Mouse (Mus musculus) liver, embryonic 14.5 days (tissue): ENCODE data around the gene Sgca. TPM values are rescaled to one million over a fixed set of nuclear protein-coding genes. Genes with fewer than 3 reads are reported as not detected.
A peak's percentile ranks its signal among the peaks of the same experiment; 100 is the strongest.

ENCODE experiments used
- ATAC-seq: fragments of 200-750 bp; cut with Nextera tagmentation; 2 replicates; pipeline ENCODE4 v1.8.0; 2017; ENCODE audit warnings: moderate number of reproducible peaks, mild to moderate bottlenecking, moderate library complexity; ENCODE audit not compliant: insufficient read depth
- DNase-seq, 3 experiments: peaks; one replicate each; pipeline ENCODE4 v3.0.0-alpha.2; 2012 to 2013; ENCODE audit warnings: low read depth in 3 of 3, low spot score in 3 of 3
- H3K27ac ChIP-seq: fragments of 300-500 bp; sonication (generic); 2 replicates; pipeline ENCODE4 v1.5.1; 2014; ENCODE audit warnings: moderate library complexity, mild to moderate bottlenecking, control low read depth, inconsistent platforms
- H3K27me3 ChIP-seq: fragments of 300-500 bp; sonication (generic); 2 replicates; pipeline ENCODE4 v1.6.1; 2014; ENCODE audit warnings: mild to moderate bottlenecking, low read length, moderate library complexity; ENCODE audit not compliant: control insufficient read depth, insufficient read depth
- H3K36me3 ChIP-seq: fragments of 300-500 bp; sonication (generic); replicated peaks from 2 replicates; pipeline ENCODE4 v1.6.1; 2014; ENCODE audit warnings: low read depth; ENCODE audit not compliant: control insufficient read depth, insufficient read depth
- H3K4me1 ChIP-seq, 2 experiments: fragments of 200-500 bp in 1 of 2; fragments of 300-500 bp in 1 of 2; sonication (generic) in 1 of 2; replicated peaks; 2 replicates each; pipeline ENCODE4 v1.6.1; 2012 to 2014; ENCODE audit warnings: antibody characterized with exemption in 1 of 2, inconsistent platforms in 1 of 2, low read length in 1 of 2; ENCODE audit not compliant: control insufficient read depth in 2 of 2, insufficient read depth in 2 of 2
- H3K4me2 ChIP-seq: fragments of 300-500 bp; sonication (generic); 2 replicates; pipeline ENCODE4 v1.6.1; 2014; ENCODE audit warnings: low read depth, mild to moderate bottlenecking, control low read depth, moderate library complexity
- H3K4me3 ChIP-seq, 2 experiments: fragments of 200-500 bp in 1 of 2; fragments of 300-500 bp in 1 of 2; sonication (generic) in 1 of 2; 2 replicates each; pipeline ENCODE4 v1.5.1; 2012 to 2014; ENCODE audit warnings: low read depth in 2 of 2, low read length in 2 of 2, mild to moderate bottlenecking in 2 of 2, control low read depth in 1 of 2, inconsistent platforms in 1 of 2, moderate library complexity in 1 of 2; ENCODE audit not compliant: insufficient read depth in 1 of 2
- H3K9ac ChIP-seq: fragments of 300-500 bp; sonication (generic); replicated peaks from 2 replicates; pipeline ENCODE4 v1.6.1; 2014; ENCODE audit warnings: mild to moderate bottlenecking, control low read depth, moderate library complexity
- H3K9me3 ChIP-seq: fragments of 300-500 bp; sonication (generic); 2 replicates; pipeline ENCODE4 v1.6.1; 2016; ENCODE audit warnings: low read length, mixed read lengths; ENCODE audit not compliant: control insufficient read depth
- CTCF ChIP-seq: IDR thresholded peaks from 2 replicates; pipeline ENCODE4 v1.5.1; 2016; ENCODE audit warnings: antibody characterized with exemption, low read depth, control low read depth
- EP300 ChIP-seq: IDR thresholded peaks from 2 replicates; pipeline ENCODE4 v1.6.1; 2016; ENCODE audit warnings: antibody characterized with exemption, low read depth
- WGBS: fragments of 180-500 bp; shearing (Covaris S2); extraction: QIAGEN DNeasy Blood & Tissue Kit; methylation state at CpG from one replicate; pipeline ENCODE4 v1.1.7; 2014; ENCODE audit not compliant: insufficient replicate concordance; 5-methylcytosine and 5-hydroxymethylcytosine counted together
- polyA plus RNA-seq, 2 experiments: library from polyadenylated mRNA; depleted of rRNA in 1 of 2; stranded (reverse) in 1 of 2; unstranded in 1 of 2; fragments of >200 nt; fragmentation: Nextera tagmentation in 1 of 2; extraction: Ambion mirVana in 1 of 2; gene quantifications; 2 replicates each; pipeline versions ENCODE4 v1.2.1 to v1.2.3; 2012 to 2014

Gene Sgca
- polyA plus RNA-seq, 2 experiments, result not detected

- Histone ChIP-seq H3K9me3 (no peaks in the 10 kb centered on the region), H3K27me3 (peaks cover 34% of the 10 kb centered on the region), H3K4me3 (no peak overlapping the region), H3K4me2 (no peak overlapping the region), H3K4me1 (no peaks in the 10 kb centered on the region), H3K36me3 (no peaks in the 10 kb centered on the region), H3K9ac (no peak overlapping the region), H3K27ac (no peak overlapping the region)
- WGBS, result 21% methylated on average over 4 of the region's 4 CpGs
- ATAC-seq (no peak), DNase-seq (peak in 1 of 3 experiments; percentile 11)
- TF ChIP-seq CTCF, result peak; percentile 89
- no peak for TF ChIP-seq EP300
Observed at GRCm38 (mm10) chr11:94939280-94939679, 36.8 kb downstream of the Sgca start.

- H3K9ac ChIP-seq, result no peak overlapping the region
- WGBS, result 21% methylated on average over 9 of the region's 9 CpGs
- no peaks in the 10 kb centered on the region for H3K36me3 ChIP-seq
Observed at GRCm38 (mm10) chr11:94938296-94938695, 37.8 kb downstream of the Sgca start.

DNA sequence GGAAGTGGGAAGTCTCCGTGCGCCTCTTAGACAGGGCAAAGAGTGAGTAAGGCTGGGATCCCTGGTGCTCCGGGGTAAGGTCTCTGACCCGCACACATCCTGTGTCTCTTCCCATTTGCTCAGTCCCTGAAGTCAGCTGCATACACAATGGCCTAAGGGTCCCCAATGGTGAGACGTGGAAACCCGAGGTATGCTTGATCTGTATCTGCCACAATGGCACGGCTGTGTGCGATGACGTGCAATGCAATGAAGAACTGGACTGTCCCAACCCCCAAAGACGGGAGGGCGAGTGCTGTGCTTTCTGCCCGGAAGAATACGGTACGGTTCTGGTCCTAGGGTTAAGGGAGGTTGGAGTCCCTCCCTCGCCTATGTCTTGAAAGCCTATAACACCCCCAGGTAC lies 38.3 kb downstream of the Sgca start:
- WGBS, result 2% methylated on average over 15 of the region's 15 CpGs
- Histone ChIP-seq H3K27me3 (peaks cover 37% of the 10 kb centered on the region), H3K9me3 (no peaks in the 10 kb centered on the region), H3K4me3 (peak overlapping the region; percentile 23 to 27; a peak in 2 of 4 replicates), H3K9ac (no peak overlapping the region), H3K27ac (no peak overlapping the region), H3K4me1 (no peaks in the 10 kb centered on the region), H3K4me2 (peak overlapping the region; percentile 47), H3K36me3 (no peaks in the 10 kb centered on the region)
- no peak for TF ChIP-seq EP300
- TF ChIP-seq CTCF, result no peak
- ATAC-seq, result no peak; the same call in 1 of the 2 replicates
- no peak for DNase-seq

More at GRCm38 (mm10) chr11:94938296-94938695, 37.8 kb downstream of the Sgca start:
- H3K4me2 ChIP-seq, result no peak overlapping the region
- no peak overlapping the region for H3K27ac ChIP-seq
- TF ChIP-seq CTCF (no peak), EP300 (no peak)
- H3K4me1 ChIP-seq, result no peaks in the 10 kb centered on the region
- peak overlapping the region in 1 of 2 experiments; percentile 23; a peak in 1 of 4 replicates for H3K4me3 ChIP-seq
- peaks cover 37% of the 10 kb centered on the region for H3K27me3 ChIP-seq
- no peak for DNase-seq
- no peaks in the 10 kb centered on the region for H3K9me3 ChIP-seq
- ATAC-seq, result no peak

DNA sequence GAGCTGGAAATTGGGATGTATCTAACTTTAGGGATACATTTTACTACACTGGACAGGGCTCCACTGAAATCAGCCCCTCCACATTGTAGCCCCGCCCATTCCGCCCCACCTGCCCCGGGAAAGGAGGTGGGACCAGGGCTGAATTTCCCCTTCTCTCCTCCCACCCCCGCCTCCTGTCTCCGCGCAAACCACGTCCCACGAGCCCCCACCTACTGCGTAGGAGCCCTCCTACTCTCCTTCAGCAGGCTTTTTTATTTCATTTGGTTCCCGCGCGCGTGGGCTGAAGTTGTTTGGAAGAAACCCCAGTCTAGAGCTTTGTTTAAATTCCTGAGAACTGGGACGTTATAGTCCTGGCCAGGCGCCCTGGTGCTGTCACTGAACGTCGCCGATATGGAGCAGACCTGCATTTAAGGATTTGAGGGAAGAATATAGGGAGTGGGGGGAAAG lies 38.8 kb downstream of the Sgca start:
- Histone ChIP-seq H3K36me3 (no peaks in the 10 kb centered on the region), H3K27me3 (peaks cover 37% of the 10 kb centered on the region), H3K9ac (no peak overlapping the region), H3K4me1 (no peaks in the 10 kb centered on the region), H3K4me2 (peak overlapping the region; percentile 47), H3K9me3 (no peaks in the 10 kb centered on the region), H3K27ac (no peak overlapping the region), H3K4me3 (peak overlapping the region; percentile 23 to 27; a peak in 2 of 4 replicates)
- TF ChIP-seq EP300 (no peak), CTCF (no peak)
- DNase-seq (no peak), ATAC-seq (peak; percentile 28; the same call in 1 of the 2 replicates)
- 1% methylated on average over 18 of the region's 18 CpGs for WGBS

DNA sequence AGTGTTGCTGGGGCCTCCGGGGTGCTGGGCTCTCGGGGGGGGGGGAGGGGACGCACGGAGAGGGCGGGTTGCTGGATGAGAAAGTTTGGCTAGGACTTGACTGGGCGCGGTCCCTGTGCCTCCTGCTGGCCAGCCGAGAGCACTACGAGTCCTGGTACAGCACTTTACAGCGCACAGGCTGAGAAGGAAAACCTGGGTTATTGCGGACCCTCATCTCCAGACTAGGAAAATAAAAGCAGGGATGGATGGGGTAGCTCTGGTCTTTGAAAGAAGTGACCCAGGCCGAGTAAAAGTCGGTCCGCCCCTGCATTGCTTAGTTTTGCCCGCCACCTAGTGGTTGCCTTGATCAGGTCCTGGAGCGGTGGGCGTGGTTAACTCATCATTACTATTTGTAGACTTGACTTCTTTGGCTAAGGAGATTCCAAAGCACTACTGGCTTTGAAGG lies 39.3 kb downstream of the Sgca start:
- peak overlapping the region; percentile 17 to 47; a peak in 3 of 4 replicates for H3K4me3 ChIP-seq
- H3K9ac ChIP-seq, result no peak overlapping the region
- DNase-seq (peak; percentile 48 to 65 (median 51)), ATAC-seq (peak; percentile 58; the same call in 1 of the 2 replicates)
- no peak overlapping the region for H3K27ac ChIP-seq
- H3K27me3 ChIP-seq, result peaks cover 37% of the 10 kb centered on the region
- peak overlapping the region; percentile 7 for H3K4me2 ChIP-seq
- no peaks in the 10 kb centered on the region for H3K4me1 ChIP-seq
- WGBS, result under 1% methylated on average over 17 of the region's 17 CpGs
- H3K9me3 ChIP-seq, result no peaks in the 10 kb centered on the region
- H3K36me3 ChIP-seq, result no peaks in the 10 kb centered on the region
- no peak for TF ChIP-seq EP300
- peak; percentile 89 for TF ChIP-seq CTCF
